Mouse (Mus musculus) B cell, adult 2 months (primary cell): ENCODE results near the gene Olfr194.
"Not testable (repeated sequence)": the region's sequence is repeated elsewhere in the genome, so short reads cannot be mapped to it uniquely, and the experiment has no call there.

ENCODE experiments used
- DNase-seq, 2 experiments: peaks; one replicate each; pipeline ENCODE4 v3.0.0; 2022

Gene Olfr194

DNA sequence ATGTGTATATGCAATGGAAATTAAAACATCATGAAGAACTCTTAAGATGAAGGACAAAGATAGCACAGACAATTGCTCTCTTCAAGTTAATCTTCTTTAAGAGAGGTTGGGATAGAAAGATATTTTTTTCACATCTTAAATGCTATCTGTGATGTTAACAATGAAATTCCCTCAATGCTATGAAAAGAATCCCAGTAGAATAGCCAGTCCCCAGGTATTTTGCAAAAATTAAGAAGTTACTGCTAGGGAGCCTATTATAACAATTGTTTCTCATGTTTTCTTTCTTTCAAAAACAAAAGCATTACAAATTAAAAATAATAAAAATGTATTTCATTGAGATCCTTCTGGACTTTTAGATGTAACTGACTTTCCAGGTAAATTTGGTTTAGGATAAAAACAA lies at the start of gene Olfr194:
TSS of gene Olfr194 (minus strand) at position 101 of the 400 bp plus-strand sequence.
- DNase-seq = no peak

DNA sequence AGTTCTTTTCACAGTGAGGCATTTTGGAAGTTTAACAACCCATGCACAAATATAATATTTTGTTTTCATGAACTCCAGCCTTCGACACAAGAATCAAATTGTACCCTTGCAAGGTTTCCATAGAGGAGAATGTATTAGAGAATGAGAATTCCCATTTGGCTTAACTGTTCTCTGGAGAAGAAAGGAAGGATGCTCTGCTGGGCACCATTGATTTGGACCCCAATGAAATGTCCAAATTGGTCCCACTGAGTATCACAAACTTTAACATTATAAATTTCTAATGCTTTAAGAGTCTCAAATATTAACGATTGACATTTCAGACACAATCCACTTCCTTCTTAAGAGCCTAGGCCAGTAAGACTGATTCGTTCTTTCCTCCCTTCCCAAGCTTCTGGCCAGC lies 49.5 kb upstream of the Olfr194 start, which contains the start of gene Olfr196:
TSS of gene Olfr196 (minus strand) at position 101 of the 400 bp plus-strand sequence.
- DNase-seq = no peak

DNA sequence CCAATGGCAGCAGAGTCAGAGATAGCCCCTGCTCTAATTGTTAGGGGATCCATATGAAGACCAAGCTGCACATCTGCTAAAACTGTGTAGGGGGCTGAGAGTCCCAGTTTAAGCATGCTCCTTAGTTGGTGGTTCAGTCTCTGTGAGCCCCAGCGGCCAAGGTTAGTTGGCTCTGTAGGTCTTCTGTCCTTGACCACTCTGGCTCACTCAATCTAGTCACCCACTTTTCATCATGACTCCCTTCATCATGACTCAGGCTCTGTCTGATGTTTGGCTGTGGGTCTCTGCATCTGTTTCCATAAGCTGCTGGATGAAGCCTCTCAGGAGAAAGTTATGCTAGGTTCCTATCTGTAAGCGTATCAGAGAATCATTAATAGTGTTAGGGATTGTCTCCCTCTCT lies 31.1 kb upstream of the Olfr194 start:
- no peak for DNase-seq

DNA sequence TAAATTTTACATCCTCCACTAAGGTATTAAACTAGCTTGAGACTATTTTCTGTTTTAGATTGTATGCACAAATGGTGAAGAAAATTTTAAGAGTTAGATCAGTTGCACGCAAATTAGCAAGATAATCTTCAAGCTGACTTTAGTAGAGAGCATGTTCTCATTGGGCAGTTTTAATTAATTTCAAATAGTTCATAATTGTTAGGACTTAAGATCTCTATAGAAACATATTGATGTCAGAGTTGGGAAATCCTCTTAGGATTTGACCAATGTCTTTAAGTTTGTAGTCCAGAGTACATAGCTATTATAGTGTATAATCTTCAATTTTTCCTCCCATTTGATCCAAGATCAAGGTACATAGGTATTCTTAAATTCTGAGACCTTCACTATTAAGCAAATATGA lies 25.9 kb upstream of the Olfr194 start, which contains the start of gene Olfr195:
TSS of gene Olfr195 (plus strand) at position 301 of the 400 bp plus-strand sequence.
- DNase-seq = no peak

DNA sequence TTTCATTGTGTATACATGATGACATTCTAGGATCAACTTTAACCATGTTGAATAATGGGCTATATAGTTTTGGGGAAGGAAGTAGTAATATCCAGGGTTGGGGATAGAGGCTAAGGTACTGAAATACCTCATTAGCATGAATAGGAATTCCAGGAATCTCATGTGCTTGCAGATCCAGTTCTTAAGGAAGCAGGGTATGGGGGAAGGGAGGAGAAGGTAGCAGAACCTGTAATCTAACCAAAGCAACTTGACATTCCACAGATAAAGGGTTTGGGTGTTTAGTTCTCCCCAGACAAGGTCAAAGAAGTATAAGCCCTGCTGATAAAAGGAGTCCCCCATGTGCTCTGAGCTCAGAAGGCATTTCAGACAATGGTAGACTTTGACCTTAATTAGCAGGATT lies 20.2 kb upstream of the Olfr194 start:
- DNase-seq = no peak

DNA sequence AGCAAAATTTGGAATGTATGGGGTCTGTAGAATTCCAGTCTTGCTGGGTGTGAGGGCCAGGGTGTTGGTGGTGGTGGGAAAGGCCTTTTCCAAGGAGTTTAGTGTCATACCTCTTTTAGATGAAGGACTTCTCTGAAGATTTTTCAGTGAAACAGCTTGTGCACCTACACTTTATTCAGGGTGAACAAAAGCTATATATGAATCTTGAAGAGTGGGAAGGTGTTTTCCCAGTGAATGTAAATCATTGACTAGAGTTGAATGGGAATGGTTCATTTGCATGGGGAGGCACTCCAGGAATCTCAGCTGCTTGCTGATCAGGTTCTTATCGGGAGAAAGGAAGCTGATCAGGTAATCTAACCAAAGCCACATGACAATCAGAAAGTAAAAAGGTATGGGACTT lies 9.9 kb upstream of the Olfr194 start:
- DNase-seq = no peak

DNA sequence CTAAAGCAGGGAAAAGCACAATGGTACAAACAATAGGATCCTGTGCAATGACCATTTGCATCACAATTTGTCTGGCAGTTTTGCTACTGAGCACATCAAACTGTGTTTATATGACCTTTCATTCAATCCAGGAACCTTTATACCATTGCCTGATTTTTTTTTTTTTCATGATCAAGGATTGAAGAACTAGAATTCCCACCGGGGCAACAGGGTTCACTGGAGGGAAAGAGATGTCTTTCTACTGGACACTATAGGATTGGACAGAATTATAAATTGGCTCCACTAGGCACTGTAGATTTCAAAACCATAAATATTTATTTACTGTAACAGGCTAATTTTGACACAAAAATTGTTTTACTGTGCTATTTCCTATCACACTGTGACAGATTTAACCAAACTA lies 9.1 kb downstream of the Olfr194 start, which contains the start of gene Olfr193:
TSS of gene Olfr193 (minus strand) at position 101 of the 400 bp plus-strand sequence.
- no peak for DNase-seq

DNA sequence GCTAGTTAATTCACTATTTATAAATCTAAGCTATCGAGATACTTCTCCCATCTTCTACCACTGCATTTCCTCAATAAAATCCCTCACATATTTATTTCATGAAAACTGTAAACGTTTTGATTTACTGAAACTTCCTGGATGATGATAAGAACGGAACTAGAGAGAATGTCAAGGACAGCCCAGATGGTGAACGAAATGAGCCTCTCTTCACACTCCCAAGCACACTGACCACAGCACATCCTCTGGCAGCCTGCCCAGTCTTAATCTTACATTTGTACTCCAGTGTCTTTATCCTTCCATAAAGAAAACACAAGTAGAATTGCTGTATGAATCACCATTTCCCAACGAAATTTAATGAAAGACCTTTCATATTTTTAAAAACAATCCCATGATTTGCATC lies 12.3 kb downstream of the Olfr194 start:
- DNase-seq = not testable (repeated sequence)

DNA sequence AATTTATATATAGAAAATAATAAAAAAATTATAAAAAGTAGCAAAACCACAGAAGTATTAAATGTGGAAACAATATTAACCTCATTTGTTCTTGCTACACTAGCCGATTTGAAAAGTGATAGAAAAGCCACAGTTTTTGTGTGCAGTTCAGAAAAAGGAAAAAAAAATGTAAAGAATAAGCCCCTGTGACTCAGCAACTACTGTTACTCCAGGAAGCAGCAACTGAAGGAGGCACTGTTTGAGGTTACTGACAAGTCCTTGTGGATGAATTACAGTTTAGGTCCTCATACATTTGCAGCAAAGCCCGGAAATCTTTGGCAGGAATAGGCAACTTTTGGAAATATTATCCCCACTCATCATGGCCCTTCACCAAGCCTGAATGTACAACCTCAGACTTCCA lies 15.6 kb downstream of the Olfr194 start:
- DNase-seq = no peak

DNA sequence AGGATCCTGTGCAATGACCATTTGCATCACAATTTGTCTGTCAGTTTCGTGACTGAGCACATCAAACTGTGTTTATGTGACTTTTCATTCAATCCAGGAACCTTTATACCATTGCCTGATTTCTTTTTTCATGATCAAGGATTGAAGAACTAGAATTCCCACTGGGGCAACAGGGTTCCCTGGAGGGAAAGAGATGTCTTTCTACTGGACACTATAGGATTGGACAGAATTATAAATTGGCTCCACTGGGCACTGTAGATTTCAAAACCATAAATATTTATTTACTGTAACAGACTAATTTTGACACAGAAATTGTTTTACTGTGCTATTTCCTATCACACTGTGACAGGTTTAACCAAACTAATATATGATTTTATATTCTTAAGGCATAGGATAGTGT lies 31.1 kb downstream of the Olfr194 start, which contains the start of gene Olfr191:
TSS of gene Olfr191 (minus strand) at position 101 of the 400 bp plus-strand sequence.
- not testable (repeated sequence) for DNase-seq

DNA sequence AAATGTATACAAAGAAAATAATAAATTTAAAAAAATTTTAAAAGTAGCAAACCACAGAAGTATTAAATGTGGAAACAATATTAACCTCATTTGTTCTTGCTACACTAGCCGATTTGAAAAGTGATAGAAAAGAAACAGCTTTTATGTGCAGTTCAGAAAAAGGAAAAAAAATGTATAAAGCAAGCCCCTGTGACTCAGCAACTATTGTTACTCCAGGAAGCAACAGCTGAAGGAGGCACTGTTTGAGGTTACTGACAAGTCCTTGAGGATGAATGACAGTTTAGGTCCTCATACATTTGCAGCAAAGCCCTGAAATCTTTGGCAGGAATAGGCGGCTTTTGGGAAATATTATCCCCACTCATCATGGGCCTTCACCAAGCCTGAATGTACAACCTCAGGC lies 39.8 kb downstream of the Olfr194 start:
- DNase-seq = not testable (repeated sequence)

DNA sequence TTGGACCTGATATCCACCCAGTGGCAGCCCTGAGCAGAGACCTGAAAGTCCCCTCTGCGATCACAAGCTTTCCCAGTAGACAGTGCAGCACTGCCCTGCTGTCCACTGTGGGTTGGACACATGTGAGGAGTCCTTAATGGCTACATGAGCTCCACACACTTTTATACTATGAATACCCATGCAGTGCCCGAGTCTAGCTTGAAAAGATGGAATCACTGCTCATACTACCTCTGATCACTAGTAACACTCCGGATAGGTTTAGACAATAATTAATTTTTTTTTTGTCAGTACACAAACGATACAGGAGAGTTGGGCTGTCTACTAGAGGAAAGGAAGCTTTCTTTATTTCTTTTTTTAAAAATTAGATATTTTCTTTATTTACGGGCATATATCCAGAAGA lies 43.0 kb downstream of the Olfr194 start, which contains the start of gene Olfr190:
TSS of gene Olfr190 (minus strand) at position 101 of the 400 bp plus-strand sequence.
- DNase-seq = no peak

DNA sequence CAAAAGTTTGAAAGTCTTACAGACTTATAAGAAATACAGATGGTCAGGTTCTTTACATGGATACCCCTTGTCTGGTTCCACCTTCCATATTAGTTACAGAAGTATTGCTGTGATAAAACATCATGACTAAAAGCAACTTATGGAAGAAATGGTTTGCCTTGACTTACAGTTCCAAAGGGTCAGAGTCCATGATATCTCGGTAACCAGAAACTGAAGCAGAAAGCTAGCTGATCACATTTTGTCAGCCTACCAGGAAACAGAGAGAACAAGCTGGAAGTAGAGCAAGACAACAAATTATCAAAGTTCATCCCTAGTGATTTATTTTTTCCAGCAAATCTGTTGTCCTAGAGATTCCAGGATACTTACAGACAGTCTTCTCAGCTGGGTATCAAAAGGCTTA lies 47.3 kb downstream of the Olfr194 start:
- no peak for DNase-seq

DNA sequence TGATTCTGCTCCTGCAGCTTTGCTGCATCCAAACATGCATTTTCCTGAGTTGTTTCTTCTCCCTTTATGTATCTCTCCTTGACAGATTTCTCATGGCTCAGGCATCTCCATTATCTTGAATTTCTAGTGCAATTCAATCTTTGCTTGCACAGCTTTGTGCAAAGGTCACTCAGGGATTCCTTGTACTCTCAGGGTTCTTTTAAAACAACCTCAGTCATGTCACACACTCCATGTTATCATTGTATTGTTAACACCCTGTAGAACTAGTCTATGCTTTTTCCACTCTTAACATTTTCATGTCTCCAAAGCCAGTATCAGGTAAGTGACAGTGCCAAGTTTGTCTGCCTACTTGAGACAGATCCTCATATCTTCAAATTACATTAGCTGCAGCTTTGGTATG lies 49.1 kb downstream of the Olfr194 start:
- DNase-seq = no peak
